9 mouse cellular contexts compared by ENCODE assay signal in genomic region chr8:82939912-82940311, GRCm38 (mm10).
DNase-seq lines count a peak whose midpoint lies in the region; ATAC-seq lines count a peak whose summit lies in the region.
"Had no signal": no experiment of that assay in that cellular context is flagged by ENCODE, and none has a peak within 500 bp of the region (broad histone marks: within the 10 kb centered on the region; RNA-seq: fewer than 3 reads in every experiment).

No protein-coding gene starts in this region.

- H3K9ac ChIP-seq in heart, embryonic 13.5 days: 0 out of 2 replicates have a peak overlapping the region, but pooled peaks have one; percentile 33

- peak; percentile 9 to 30 for DNase-seq in layer of hippocampus, adult 18-20 months (ENCODE audit: low spot score in 2 of 2)
- DNase-seq in layer of hippocampus, postnatal 10 days (ENCODE audit: low spot score in 2 of 2): no peak
- DNase-seq in adrenal gland, postnatal 10 days: peak; percentile 44
- DNase-seq in kidney, postnatal 4 days: peak; percentile 66 to 73
- DNase-seq in mesoderm, embryonic 11.5 days (ENCODE audit: low read depth, low spot score): peak; percentile 42
- no peak for DNase-seq in retina, postnatal 1 day
- DNase-seq in T-cell, adult 2 months (ENCODE audit: low spot score): no peak

- 13% methylated on average over 6 of the region's 6 CpGs for WGBS in heart, embryonic 13.5 days

- no peak for ATAC-seq in heart, embryonic 13.5 days (ENCODE audit: extremely low read depth, insufficient number of reproducible peaks, low FRiP score, low TSS enrichment)

- H3K4me3 ChIP-seq in heart, embryonic 13.5 days: no peak overlapping the region

- H3K4me1 ChIP-seq in heart, embryonic 13.5 days: peaks cover 48% of the 10 kb centered on the region

- no peaks in the 10 kb centered on the region for H3K9me3 ChIP-seq in heart, embryonic 13.5 days
- H3K9me3 ChIP-seq: G1E had no signal

- peak overlapping the region; percentile 35 for H3K4me2 ChIP-seq in heart, embryonic 13.5 days

- no peaks in the 10 kb centered on the region for H3K36me3 ChIP-seq in heart, embryonic 13.5 days
- H3K36me3 ChIP-seq: G1E had no signal

- no peaks in the 10 kb centered on the region for H3K27me3 ChIP-seq in heart, embryonic 13.5 days (replicated peaks)

- peak overlapping the region; percentile 68 for H3K27ac ChIP-seq in heart, embryonic 13.5 days (replicated peaks)

Comparison
In these comparisons a context has a peak if more than half of its experiments do, and no peak if none do; other contexts are left out.
1. DNase-seq: peak in layer of hippocampus, adult 18-20 months (2 of 2), adrenal gland, postnatal 10 days (single experiment), kidney, postnatal 4 days (2 of 2) and mesoderm, embryonic 11.5 days (single experiment); none in layer of hippocampus, postnatal 10 days (0 of 2), retina, postnatal 1 day (single experiment) and T-cell, adult 2 months (single experiment).